Mouse (Mus musculus) spleen, embryonic (tissue): ENCODE data around the gene Tgif1.

Source experiments
- CTCF ChIA-PET: fragments of 350-600 bp; sonication (Branson Sonifier 250); formaldehyde crosslinking; loops from one replicate; lab custom pipeline; 2022; lab: Charles Lee

Gene Tgif1

GRCm38 (mm10) chr17:70866538-70867114, 13.3 kb upstream of the Tgif1 start:
- CTCF ChIA-PET = interaction anchor here (0.7 kb wide), 1 partner anchor 12 kb away, joined by 3 read pairs; no protein-coding TSS in a partner anchor

- CTCF ChIA-PET = interaction anchor here (0.7 kb wide), 1 partner anchor 8 kb away, joined by 3 read pairs; no protein-coding TSS in a partner anchor
Observed at GRCm38 (mm10) chr17:70866029-70866428, 12.7 kb upstream of the Tgif1 start.

GRCm38 (mm10) chr17:70865060-70865604, 11.8 kb upstream of the Tgif1 start:
- CTCF ChIA-PET = interaction anchor here (0.7 kb wide), 1 partner anchor 9 kb away, joined by 3 read pairs; no protein-coding TSS in a partner anchor

GRCm38 (mm10) chr17:70864645-70865044, 11.3 kb upstream of the Tgif1 start:
- CTCF ChIA-PET = no interaction called here

GRCm38 (mm10) chr17:70864117-70864516, 10.8 kb upstream of the Tgif1 start:
- CTCF ChIA-PET = no interaction called here

- CTCF ChIA-PET = no interaction called here
Observed at GRCm38 (mm10) chr17:70858814-70859213, 5.5 kb upstream of the Tgif1 start.

- CTCF ChIA-PET = no interaction called here
Observed at GRCm38 (mm10) chr17:70856871-70857415, 3.6 kb upstream of the Tgif1 start.

- CTCF ChIA-PET = interaction anchor here (0.5 to 0.8 kb wide), 3 partner anchors 13 to 112 kb away, joined by 3 read pairs; no protein-coding TSS in a partner anchor
Observed at GRCm38 (mm10) chr17:70854021-70854420, 675 bp upstream of the Tgif1 start.

GRCm38 (mm10) chr17:70852686-70853386, 510 bp downstream of the Tgif1 start:
- CTCF ChIA-PET = interaction anchor here (0.5 to 0.8 kb wide), 4 partner anchors 23 to 114 kb away, joined by 3 to 6 read pairs (median 4); no protein-coding TSS in a partner anchor

- CTCF ChIA-PET = interaction anchor here (0.5 to 0.8 kb wide), 5 partner anchors 13 to 115 kb away, joined by 3 to 6 read pairs (median 4); no protein-coding TSS in a partner anchor
Observed at GRCm38 (mm10) chr17:70852011-70852685, 1.2 kb downstream of the Tgif1 start.

- CTCF ChIA-PET = interaction anchor here (0.5 to 1.1 kb wide), 3 partner anchors 12 to 347 kb away, joined by 3 to 4 read pairs (median 3); no protein-coding TSS in a partner anchor
Observed at GRCm38 (mm10) chr17:70850996-70851991, 2.1 kb downstream of the Tgif1 start.

GRCm38 (mm10) chr17:70850233-70850995, 2.9 kb downstream of the Tgif1 start:
- CTCF ChIA-PET = interaction anchor here (0.7 to 1.1 kb wide), 4 partner anchors 93 to 754 kb away, joined by 3 to 11 read pairs (median 4); no protein-coding TSS in a partner anchor

GRCm38 (mm10) chr17:70849399-70850232, 3.7 kb downstream of the Tgif1 start:
- CTCF ChIA-PET = interaction anchor here (0.6 to 1.4 kb wide), 6 partner anchors 13 to 755 kb away, joined by 3 to 11 read pairs (median 4); no protein-coding TSS in a partner anchor

- CTCF ChIA-PET = interaction anchor here (0.6 to 1.4 kb wide), 5 partner anchors 9 to 122 kb away, joined by 3 to 11 read pairs (median 3); no protein-coding TSS in a partner anchor
Observed at GRCm38 (mm10) chr17:70848511-70849398, 4.6 kb downstream of the Tgif1 start.

- CTCF ChIA-PET = interaction anchor here (0.6 to 1.4 kb wide), 5 partner anchors 8 to 123 kb away, joined by 3 to 11 read pairs (median 3); no protein-coding TSS in a partner anchor
Observed at GRCm38 (mm10) chr17:70847751-70848510, 5.4 kb downstream of the Tgif1 start.

GRCm38 (mm10) chr17:70847086-70847485, 6.3 kb downstream of the Tgif1 start:
- CTCF ChIA-PET = interaction anchor here (0.6 to 0.7 kb wide), 2 partner anchors 50 to 127 kb away, joined by 3 to 5 read pairs; no protein-coding TSS in a partner anchor
